Comparison of ENCODE assay signal across 26 mouse cellular contexts in genomic region chr12:21142489-21143254, GRCm38 (mm10).
DNase-seq lines count a peak whose midpoint lies in the region; ATAC-seq lines count a peak whose summit lies in the region.
"Had no signal": no experiment of that assay in that cellular context is flagged by ENCODE, and none has a peak within 500 bp of the region (broad histone marks: within the 10 kb centered on the region; RNA-seq: fewer than 3 reads in every experiment).

No protein-coding gene starts in this region.

- peaks cover 43% of the 10 kb centered on the region for H3K4me1 ChIP-seq in liver, embryonic 15.5 days (replicated peaks)
- peaks cover 24% of the 10 kb centered on the region for H3K4me1 ChIP-seq in liver, embryonic 11.5 days (replicated peaks; ENCODE audit: control insufficient read depth, insufficient read depth, low read length)

- no peak overlapping the region for H3K4me2 ChIP-seq in liver, embryonic 15.5 days
- H3K4me2 ChIP-seq in liver, embryonic 11.5 days = no peak overlapping the region
- H3K4me2 ChIP-seq: forebrain, embryonic 13.5 days; heart, embryonic 13.5 days; hindbrain, embryonic 15.5 days; kidney, embryonic 15.5 days; limb, embryonic 13.5 days had no signal

- ATAC-seq in liver, embryonic 15.5 days (ENCODE audit: insufficient read depth) = peak; percentile 54
- ATAC-seq in liver, embryonic 11.5 days (replicated peaks; ENCODE audit: low FRiP score) = no peak
- ATAC-seq in CD4-positive, CD25-positive, alpha-beta regulatory T cell, adult 4 months = peak; percentile 91
- peak; percentile 67 for ATAC-seq in inflammation-experienced regulatory T-cells, adult 6 months
- ATAC-seq: forebrain, embryonic 13.5 days; lung, postnatal 0 days had no signal

- no peaks in the 10 kb centered on the region for H3K9me3 ChIP-seq in liver, embryonic 15.5 days (replicated peaks)
- H3K9me3 ChIP-seq in liver, embryonic 11.5 days (ENCODE audit: control insufficient read depth, low read length) = no peaks in the 10 kb centered on the region
- H3K9me3 ChIP-seq: forebrain, embryonic 13.5 days; heart, embryonic 13.5 days; hindbrain, embryonic 15.5 days; kidney, embryonic 15.5 days; limb, embryonic 13.5 days had no signal

- H3K27ac ChIP-seq in liver, embryonic 15.5 days (replicated peaks) = 0 out of 2 replicates have a peak overlapping the region, but pooled peaks have one; percentile 7
- no peak overlapping the region for H3K27ac ChIP-seq in liver, embryonic 11.5 days (ENCODE audit: low read depth, low read length)
- H3K27ac ChIP-seq: forebrain, embryonic 13.5 days; heart, embryonic 13.5 days; hindbrain, embryonic 10.5 days; hindbrain, embryonic 15.5 days; kidney, embryonic 15.5 days; limb, embryonic 13.5 days; macrophage had no signal

- no peaks in the 10 kb centered on the region for H3K36me3 ChIP-seq in liver, embryonic 15.5 days (replicated peaks)
- H3K36me3 ChIP-seq in liver, embryonic 11.5 days (ENCODE audit: control insufficient read depth, insufficient read depth, low read length) = no peaks in the 10 kb centered on the region
- H3K36me3 ChIP-seq: heart, embryonic 13.5 days; hindbrain, embryonic 15.5 days; kidney, embryonic 15.5 days had no signal

- H3K9ac ChIP-seq in liver, embryonic 15.5 days = no peak overlapping the region
- no peak overlapping the region for H3K9ac ChIP-seq in liver, embryonic 11.5 days (ENCODE audit: low read depth, low read length)
- H3K9ac ChIP-seq: forebrain, embryonic 13.5 days; heart, embryonic 13.5 days; hindbrain, embryonic 15.5 days; kidney, embryonic 15.5 days; limb, embryonic 13.5 days had no signal

- no peaks in the 10 kb centered on the region for H3K27me3 ChIP-seq in liver, embryonic 15.5 days
- H3K27me3 ChIP-seq in liver, embryonic 11.5 days (replicated peaks; ENCODE audit: control insufficient read depth, insufficient read depth, low read length) = no peaks in the 10 kb centered on the region
- H3K27me3 ChIP-seq: CH12.LX; forebrain, embryonic 13.5 days; heart, embryonic 13.5 days; hindbrain, embryonic 15.5 days; kidney, embryonic 15.5 days; limb, embryonic 13.5 days had no signal

- WGBS in liver, embryonic 15.5 days (ENCODE audit: insufficient replicate concordance) = 50% methylated on average over 9 of the region's 9 CpGs
- 64% methylated on average over 9 of the region's 9 CpGs for WGBS in liver, embryonic 11.5 days

- H3K4me3 ChIP-seq in liver, embryonic 15.5 days (replicated peaks) = no peak overlapping the region
- no peak overlapping the region for H3K4me3 ChIP-seq in liver, embryonic 11.5 days (ENCODE audit: low read depth, low read length)
- H3K4me3 ChIP-seq: forebrain, embryonic 13.5 days; heart, embryonic 13.5 days; hindbrain, embryonic 10.5 days; hindbrain, embryonic 15.5 days; kidney, embryonic 15.5 days; limb, embryonic 13.5 days had no signal

- DNase-seq in liver, embryonic 11.5 days (ENCODE audit: low spot score) = no peak
- peak; percentile 10 to 39 for DNase-seq in natural killer cell, adult 2 months (ENCODE audit: low spot score in 2 of 2)
- DNase-seq in cerebellum, adult 11-12 months = no peak
- DNase-seq in embryo, embryonic 10 days (ENCODE audit: low spot score) = no peak
- no peak for DNase-seq in right cerebral cortex, adult 18-20 months
- DNase-seq: adrenal gland, postnatal 14 days; gastrocnemius, postnatal 10 days; heart, postnatal 10 days; kidney, adult 18-20 months; lung, adult 18-20 months; midbrain, embryonic 14.5 days; spleen, adult 18-20 months; thymus, adult 18-20 months; thymus, postnatal 4 days had no signal

Comparison
In these comparisons a context has a peak if more than half of its experiments do, and no peak if none do; other contexts are left out.
1. DNase-seq: peak in natural killer cell, adult 2 months (2 of 2); none in liver, embryonic 11.5 days (single experiment), cerebellum, adult 11-12 months (single experiment), embryo, embryonic 10 days (single experiment) and right cerebral cortex, adult 18-20 months (single experiment).